Mouse (Mus musculus) ovary, postnatal 10 days (tissue): Measurements from ENCODE around the gene Ncln.

Experiments
- DNase-seq: peaks from one replicate; pipeline ENCODE4 v3.0.0; 2022; ENCODE audit warnings: low spot score

Ncln gene

DNA sequence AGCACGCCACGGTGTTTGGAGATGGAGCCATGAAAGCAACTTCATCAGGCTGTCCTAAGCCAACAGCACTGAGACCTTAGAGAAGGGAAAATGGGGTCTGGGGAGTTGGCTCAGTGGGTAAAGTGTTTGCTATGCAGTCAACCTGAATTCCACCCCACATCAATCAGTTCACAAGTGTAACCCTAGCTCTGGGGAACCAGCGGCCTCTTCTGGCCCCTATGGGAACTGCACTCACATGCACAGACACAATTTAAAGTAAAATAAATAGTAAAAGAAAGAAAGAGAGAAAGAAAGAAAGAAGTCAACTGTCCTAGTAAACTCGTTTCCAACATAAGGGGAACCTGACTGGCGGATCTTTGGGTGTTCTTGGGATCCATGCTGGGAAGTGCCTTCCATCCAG is 17.6 kb upstream of the Ncln start:
- no peak for DNase-seq

DNA sequence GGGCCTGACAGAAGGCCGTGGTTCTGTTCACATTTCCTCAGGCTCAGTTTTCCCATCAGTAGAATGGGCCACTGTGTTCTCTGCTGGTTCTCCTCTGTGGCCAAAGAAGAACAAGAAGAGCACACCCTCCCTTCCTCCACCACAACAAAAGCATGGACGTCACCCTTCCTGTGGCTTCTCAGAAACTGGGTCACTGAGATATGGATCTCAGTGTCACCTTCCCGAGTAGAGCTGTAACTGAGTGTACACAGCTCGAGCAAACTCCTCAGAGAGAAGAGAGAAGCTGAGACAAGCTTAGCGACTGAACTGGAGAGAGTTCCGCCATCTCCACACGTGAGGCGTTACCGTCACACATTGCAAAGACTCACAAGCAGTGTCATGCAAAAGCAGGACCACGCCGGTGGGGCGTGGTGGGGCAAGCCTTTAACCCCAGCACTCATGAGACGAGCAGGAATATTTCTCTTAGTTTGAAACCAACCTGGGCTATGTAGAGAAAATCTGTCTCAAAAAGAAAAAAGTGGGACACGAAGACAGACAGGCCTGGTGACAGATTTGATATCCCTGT is 14.1 kb upstream of the Ncln start:
- DNase-seq = no peak

DNA sequence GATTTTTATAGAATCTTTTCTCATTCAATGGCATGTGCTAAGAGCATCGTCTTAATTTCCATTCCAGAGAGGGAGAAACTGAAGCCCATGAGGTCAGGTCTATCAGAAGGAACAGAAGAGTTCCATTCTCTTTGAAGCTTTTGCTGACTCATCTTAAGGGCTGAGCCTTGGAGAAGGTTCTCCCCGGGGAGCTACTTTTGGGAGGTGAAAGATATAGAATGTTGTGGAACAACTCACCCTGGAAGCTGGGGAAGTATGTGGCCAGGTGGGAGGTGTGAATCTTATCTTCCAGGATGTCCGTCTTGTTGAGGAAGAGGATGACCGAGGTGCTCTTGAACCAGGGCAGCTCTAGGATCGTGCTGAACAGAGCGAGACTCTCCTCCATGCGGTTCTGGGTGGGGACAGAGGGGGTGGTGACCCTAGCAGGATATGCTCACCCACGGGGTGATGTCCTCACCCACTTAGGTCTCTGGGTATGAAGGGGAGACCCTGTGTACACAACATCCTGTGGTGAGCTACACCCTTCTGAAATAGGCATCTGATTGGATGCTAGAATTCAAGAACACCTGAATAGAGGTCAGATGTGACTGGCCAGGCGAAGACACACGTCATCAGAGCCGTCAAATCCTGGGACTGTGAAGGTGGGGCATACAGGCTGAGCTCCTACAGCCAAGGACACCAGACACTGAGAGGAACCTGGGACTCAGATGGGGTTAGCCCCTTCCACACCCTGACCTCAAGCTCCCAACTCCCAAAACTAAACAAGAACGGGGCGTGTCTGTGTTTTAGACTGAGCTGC is 11.7 kb upstream of the Ncln start:
- no peak for DNase-seq

DNA sequence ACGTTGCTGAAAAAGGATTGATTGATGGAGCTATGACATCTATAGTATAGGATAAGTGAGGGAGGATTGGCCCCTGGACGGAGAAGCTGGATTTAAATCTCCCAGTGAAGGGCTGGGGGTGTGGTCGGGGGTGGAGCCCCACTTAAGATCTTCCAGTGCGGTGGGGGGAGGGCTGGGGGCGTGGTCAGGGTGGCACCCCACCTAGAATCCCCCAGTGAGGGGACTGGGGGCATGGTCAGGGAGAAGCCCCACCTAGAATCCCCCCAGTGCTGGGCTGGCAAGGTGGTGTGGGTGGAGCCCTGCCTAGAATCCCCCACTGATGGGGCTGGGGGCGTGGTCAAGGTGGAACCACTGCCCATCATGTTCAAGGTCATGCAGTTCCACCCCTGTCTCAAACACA is 10.9 kb upstream of the Ncln start:
- no peak for DNase-seq

DNA sequence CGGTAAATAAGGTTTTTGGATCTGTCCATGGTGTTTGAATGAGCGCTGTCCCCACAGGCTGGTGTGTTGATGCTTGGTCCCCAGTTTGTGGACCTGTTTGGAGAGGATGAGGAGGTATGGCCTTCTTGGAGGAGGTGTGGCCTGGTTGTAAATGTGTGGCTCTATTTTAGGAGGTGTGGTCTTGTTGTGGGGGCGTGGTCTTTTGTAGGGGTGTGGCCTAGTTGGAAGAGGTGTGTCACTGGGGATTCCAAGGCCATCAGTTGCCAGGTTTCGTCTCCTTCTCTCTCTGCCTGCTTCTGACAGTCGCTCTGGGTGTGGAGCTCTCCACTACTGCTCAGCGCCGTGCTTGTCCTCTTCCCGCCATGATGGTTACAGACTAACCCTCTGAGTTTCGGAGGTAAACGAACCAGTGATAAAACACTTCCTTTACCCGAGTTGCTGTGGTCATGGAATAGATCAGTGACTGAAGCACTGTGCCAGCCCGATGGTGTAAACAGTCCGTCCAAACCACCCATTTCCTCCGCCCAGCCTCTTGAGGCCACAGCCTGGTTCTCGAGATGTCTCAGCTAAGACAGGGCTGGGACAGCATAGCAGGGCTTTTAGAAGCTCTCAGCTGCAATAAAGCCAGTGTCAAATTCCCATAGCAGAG is 8.9 kb upstream of the Ncln start:
- no peak for DNase-seq

DNA sequence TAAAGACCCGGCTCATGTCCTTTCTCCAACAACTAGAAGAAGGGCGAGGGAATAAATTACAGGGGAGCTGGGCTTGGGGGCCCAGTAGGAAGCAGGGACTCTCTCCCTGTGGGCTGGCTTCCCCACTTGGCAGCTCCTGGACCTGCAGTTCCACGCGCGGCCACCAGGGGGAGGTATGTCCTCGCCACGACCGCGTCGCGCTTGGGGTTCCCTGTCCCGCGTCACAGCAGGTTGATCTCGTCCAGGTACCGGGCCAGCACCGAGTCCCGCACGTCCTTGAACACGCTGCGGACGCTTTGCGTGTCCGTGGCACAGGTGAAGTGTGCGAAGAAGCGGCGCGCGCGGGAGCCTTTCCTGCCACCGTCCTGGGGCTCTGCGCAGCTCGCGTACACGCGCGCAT is 6.5 kb upstream of the Ncln start:
- peak; percentile 96 for DNase-seq

DNA sequence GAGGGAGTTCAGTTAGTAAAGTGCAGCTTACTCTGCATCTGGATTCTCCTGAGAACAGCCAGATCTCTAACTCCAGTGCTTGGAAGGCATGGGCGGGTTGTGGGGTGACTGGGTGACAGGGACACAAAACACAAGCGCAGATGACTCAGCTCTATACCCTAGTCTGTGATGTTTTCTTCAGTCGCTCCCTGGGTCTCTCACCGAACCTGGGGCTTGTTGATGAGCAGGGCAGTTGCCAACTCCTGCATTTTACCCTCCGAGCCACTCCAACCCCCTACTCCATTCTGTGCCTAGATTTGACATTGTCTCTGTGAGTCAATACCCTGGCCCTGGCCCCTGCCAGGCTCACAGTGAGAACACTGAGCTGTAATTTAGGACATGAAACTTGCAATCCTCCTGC is 5.7 kb upstream of the Ncln start:
- DNase-seq = no peak

DNA sequence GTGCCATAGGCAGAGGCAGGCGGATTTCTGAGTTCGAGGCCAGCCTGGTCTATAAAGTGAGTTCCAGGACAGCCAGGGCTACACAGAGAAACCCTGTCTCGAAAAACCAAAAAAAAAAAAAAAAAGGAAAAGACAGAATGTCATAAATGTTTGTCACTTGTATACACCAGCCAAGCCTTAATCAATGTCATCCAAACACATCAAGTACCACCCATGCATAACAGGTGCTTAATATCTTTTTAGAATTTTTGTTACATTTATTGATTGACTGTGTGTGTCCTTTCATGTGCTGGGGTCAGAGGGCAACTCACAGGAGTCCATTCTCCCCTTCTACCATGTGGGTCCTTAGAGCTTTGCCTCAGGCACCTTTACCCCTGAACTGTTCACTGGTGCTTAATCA is 3.8 kb upstream of the Ncln start, which contains the start of gene S1pr4:
Gene S1pr4 (minus strand): TSS at position 101 of the 400 bp plus-strand sequence.
- no peak for DNase-seq

DNA sequence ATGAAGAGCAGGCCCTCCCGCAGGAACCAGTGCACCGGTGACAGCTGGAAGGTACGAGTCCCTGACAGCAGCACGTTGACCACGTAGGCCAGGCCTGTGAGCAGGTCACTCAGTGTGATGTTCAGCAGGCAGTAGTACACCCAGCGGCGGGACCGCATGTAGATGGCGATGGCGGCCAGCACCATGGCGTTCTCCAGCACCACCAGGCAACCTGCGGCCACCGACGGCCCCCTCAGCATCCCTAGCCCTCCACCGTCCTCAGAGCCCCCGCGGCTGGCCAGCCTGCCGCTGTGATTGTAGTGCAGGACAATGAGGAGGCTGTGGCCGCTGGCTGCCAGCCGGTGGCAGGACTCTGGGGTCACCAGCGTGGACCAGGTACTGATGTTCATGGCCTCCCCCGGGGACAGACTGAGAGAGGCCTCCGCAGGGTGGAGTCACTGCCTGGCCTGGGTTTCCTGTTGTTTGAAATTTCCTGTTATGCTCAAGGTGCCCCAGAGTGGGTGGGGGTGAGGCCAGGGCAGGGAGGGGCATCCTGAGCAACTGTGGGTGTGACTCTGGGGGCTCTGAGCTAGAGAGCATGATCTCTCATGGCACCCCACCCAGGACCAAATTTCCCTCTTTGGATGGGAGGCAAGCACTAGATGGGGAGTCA is 3.2 kb upstream of the Ncln start:
- no peak for DNase-seq

DNA sequence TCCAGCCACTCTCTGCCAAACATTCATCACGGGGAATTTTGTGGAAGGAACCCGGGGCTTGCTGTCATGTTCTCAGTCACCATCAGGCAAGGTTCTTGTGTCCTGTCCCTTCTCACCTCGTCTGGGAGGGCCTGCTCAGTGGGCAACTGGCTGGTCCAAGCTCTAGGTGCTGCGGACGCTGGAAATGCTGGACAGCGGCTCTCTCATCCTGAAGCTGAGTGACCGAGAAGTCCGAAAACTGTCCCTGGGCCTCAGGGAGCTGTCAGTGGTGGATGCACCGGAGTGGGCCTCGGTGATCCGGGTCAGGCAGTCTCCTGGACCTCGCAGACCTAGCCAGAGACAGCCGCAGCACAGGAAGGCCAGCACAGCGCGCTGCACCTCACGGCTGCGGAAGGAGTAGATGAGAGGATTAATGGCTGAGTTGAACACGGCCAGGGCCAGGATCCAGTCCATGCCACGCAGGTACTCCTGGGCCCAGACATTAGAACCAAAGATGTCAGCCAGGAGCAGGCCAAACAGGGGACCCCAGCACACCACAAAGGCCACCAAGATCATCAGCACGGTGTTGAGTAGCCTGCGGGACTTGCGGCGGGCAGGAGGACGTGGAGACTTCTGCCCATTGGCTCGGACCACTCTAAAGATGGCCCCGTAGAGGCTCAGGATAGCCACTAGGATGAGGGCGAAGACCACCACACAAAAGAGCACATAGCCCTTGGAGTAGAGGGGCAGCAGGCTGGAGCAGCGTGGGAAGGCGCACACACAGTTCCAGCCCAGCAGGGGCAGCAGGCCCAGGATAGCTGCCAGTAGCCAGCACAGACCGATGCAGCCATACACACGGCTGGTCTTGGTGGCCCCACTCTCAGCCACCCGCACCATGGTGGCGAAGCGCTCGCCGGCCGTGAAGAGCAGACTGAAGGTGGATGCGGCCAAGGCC is 2.4 kb upstream of the Ncln start:
- no peak for DNase-seq

DNA sequence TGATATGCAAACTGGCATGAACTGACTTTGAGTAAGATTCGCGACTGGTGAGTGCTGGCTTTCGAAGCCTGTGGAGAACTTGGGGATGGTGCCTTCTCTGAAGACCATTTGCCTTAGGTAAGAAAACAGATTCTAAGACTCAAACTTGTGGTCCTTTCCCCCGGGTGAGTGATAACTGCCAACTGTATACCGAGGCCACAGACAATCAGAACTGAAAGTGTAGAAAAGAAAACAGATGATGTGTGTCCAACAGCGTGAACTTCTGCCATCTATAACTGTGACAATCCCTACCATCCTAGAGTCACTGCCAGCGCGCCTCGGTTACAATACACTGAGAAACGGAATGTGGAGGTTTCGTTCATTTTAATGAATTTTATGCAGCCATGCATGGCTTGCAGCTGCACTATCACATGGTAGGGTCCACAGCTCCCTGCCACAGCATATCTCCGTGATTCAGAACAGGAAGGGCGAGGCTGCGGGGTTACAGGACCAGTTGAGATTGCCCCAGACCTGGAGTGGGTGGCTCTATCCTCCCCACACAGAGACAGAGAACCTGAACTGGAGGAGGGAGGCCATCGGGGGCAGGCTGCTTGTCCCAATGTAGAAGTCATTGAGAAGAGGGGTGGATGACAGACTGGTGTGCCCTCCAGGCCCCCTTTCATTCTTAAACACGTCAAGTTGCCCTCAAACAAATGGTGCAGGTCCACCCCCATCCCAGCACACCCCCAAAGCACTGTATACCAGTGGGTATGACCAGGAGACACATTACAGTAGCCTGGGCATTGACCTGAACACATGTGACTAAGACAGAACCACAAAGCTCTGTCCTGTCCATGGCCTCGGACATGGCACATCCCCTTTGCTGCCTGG is 1.4 kb upstream of the Ncln start:
- no peak for DNase-seq

DNA sequence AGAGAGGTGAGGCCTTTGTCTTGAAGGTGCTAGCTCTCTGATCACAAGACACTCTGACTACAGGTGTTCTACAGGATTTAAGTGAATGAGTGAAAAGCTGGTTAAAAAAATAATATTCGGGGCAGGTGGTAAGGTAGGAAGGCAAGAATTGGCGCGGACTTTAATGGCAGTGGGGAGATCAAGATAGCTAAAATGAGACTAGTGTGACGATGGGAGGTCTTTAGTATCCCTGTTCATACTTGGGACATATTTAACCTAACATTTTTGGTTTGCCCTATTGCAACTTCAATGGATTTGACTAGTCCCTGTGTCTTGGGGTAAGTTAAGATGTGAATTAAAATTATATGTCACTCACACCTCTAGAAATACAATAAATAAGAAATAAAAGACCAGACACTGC is 777 bp upstream of the Ncln start:
- DNase-seq = no peak

DNA sequence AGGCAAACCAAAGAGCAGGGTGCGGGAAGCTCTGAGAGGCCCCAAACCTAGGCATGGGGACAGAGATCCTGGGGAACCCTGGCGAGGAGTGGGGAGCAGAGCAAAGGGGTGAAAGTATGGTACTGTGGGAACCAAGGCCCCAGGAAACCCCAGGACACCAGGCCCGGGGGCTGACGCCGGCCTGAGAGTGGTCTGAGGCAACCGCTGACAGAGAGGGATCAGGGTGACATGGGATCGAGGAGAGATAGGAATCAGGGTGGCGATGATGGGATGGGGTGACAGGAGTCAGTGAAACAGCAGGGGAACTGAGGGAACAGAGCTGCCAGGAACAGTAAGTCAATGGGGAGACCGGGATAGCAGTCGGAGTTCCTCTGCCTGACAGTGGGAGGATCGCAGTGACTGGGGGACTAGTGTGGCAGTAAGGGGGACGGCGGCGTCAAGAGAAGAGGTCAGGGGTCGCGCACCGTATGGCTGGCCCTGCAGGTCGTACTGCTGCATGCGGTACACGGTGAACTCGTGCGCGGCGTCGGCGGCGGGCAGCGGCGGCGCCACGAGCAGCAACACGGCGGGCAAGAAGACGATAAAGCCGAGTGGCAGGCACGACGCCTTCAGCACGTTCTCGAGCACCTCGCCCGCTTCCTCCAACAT is 452 bp downstream of the Ncln start:
- DNase-seq = no peak

DNA sequence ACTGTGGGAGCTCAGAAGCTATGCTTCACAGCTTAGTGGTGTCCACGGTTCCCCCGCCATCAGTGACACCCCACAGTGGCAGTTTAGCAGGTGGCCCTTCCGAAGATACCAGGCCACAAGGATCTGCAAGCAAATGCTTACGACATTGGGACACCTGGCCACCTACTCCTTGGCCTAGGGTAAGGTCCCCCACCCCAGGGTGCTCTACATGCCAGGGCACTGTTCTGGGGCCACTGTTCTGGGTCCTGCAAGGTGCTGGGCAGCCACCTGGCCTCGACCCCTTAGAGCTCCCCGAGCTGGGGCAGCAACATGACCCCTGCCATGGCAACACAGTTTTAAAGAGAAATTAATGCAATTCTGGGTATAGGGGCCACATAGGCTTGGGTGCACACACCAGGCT is 1.0 kb downstream of the Ncln start:
- no peak for DNase-seq

DNA sequence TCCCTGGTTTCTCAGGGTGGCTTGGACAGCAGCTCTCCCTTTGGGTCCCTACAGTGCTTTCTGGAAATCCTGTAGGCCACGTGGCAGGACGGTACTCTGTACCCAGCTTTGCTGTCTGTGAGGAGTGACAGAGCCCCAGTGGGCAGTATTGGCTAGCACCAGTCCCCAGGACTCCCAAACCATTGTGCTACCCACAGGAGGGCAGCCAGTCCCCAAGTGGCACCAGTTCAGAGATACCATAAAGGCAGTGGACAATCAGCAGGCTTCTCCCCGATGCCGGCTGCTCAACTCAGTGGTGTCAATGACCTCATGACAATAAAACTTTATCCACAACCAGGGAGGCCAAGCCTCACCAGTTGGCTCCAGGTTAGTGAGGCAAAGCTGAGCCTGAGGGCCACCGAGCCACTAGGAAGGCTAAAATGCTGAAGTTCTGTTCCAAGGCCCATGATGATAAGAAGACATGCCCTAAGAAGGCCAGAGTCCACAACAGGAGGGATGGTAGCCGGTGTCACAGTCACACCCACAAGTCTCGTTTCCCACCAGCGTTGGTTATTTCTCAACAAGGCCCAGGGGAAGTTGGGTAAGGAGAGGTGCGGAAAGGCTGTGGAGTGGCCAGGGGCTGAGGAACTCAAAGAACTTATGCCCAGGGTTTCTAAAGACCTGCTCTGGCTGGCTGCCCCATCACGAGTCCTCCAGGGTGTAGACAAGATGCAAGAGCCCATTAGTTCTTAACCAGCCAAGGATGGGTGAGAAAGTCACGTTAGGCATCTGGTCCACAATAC is 1.7 kb downstream of the Ncln start:
- DNase-seq = no peak

DNA sequence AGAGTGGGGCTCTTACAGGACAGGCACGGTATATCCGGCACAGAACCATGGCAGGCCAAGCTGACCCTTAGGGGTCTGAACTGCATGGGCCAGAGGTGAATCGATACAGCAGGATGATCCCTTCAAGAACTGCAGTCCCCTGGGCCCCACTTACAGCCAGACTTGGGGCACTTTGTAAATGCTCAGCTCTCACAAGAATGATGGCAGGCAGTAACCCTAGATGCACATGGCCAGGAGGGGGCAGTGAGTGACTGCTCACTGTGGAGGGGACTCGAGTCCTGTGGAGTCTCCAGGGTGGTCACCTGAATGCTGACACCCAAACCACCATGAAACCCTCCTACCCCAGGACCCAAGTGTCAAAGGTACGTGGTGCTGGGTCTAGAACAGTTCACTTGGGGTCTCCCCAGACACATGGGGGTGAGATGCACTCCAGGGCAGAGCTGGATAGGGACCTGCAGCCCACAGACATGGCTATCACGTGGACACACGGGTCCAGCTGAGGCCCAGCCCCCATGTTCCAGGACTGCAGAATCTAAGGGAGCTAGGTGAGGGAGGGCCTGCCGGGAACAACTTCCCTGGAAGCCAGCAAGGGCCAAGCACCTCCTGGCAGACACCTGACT is 2.5 kb downstream of the Ncln start:
- no peak for DNase-seq

DNA sequence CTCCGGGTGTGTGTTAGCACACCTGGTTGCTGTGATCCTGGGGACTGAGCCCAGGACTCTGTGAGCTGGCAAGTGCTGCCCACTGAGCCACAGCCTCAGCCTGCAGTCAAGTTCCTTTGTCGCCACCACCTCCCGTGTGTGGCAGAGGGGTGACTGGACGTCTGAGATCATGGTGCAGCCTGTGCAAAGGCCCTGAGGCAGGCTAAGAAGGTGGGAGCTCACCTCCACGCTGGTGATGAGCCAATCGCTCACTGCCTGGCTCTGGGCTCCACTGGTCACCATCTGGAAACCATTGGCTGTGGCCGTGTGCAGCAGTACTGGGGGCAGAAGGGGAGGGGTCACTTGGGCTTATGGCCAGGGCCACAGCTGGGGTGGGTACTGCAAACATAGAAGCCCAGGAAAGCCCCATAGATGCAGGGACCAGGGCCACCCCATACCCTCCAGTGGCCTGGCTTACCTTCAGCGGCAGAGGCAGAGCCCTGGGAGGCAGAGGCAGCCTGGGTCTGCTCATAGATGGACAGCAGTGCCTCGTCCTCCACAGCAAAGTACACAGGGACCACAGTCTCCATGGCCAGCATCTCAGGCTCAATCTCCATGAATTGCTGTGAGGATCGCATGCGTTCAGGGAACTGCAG is 3.5 kb downstream of the Ncln start:
- no peak for DNase-seq

DNA sequence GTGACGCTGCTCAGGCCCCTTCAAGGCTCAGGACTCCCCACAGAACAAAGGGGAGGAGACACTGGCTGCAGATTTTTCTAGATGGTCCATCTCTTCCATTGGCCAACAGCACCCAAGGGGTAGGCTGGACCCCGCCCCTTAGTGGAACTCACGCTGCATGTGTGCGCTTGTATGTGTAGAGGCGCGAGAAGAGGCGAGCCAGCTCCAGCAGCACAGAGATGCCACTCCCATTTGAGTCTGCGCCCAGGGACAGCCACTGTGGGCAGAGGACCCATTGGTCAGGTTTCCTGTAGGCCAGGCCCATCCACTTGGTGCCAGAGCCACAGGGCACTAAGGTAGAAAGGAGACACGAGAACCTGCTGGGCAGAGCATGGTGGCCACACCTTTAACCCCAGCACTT is 5.2 kb downstream of the Ncln start:
- DNase-seq = no peak

DNA sequence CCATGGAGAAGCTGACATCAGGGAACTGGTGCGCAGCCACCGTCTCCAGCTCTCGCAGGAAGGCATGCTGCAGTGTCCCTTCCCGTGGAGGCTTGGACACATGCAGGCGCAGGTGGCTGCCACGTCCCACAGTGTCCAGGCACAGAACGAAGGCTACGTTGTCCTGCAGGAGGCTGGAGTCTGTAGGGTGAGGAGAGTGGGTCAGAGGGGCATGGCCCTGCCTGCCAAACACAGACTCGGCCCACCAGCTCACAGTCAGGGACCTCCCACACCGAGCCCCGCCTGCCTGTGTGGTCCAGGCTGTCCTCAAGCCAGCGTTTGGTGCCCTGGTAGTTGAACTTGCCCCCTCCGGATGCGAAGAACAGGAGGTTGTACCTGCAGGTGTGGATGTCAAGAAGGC is 6.3 kb downstream of the Ncln start:
- no peak for DNase-seq
